Mouse (Mus musculus) embryonic fibroblast, embryonic 13.5 days (primary cell): ENCODE data around the gene Fam69a.

Source experiments
- CTCF ChIP-seq: IDR thresholded peaks from 2 replicates; pipeline ENCODE4 v1.5.1; 2011; ENCODE audit warnings: mild to moderate bottlenecking, control low read depth, low read length, moderate library complexity, borderline replicate concordance; ENCODE audit not compliant: insufficient read depth
- POLR2A ChIP-seq: IDR thresholded peaks from 2 replicates; pipeline ENCODE4 v1.6.1; 2011; ENCODE audit warnings: low read depth, mild to moderate bottlenecking, control low read depth, low read length, moderate library complexity

DNA sequence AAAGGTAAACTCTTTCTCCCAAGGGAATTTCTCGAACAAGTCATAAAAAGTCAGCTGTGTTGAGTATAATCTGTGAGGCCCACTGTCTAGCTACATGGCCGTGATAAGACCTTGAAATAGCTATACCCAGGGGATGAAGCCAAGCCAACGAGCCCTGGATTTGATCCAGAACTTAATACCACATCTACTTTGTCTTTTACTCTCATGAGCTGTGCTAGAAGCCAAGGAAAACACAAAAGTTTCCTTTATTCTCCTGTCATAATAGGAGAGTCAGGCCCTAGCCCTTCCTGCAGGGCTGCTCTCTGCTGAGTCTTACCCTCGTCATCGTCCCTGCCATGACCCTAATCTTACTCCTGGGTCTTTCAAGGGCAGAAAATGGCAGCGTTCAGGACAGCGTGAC lies 28.5 kb upstream of the Fam69a start:
- TF ChIP-seq POLR2A (no peak), CTCF (no peak)
